Mouse (Mus musculus) MEL (cell line): ENCODE results near the gene Gm20388.

Source experiments
- MEF2A ChIP-seq: IDR thresholded peaks from 2 replicates; pipeline ENCODE4 v1.6.1; 2014; ENCODE audit warnings: low read depth, mild to moderate bottlenecking, inconsistent platforms, low read length, improper control_type of control experiment; ENCODE audit not compliant: poor library complexity, insufficient replicate concordance, severe bottlenecking; ENCODE audit errors: extremely low read depth
- SIN3A ChIP-seq: IDR thresholded peaks from 2 replicates; pipeline ENCODE4 v1.6.1; 2012; ENCODE audit warnings: low read length, improper control_type of control experiment, inconsistent platforms
- ZC3H11A ChIP-seq: IDR thresholded peaks from 2 replicates; pipeline ENCODE4 v1.6.1; 2012; ENCODE audit warnings: low read depth, mild to moderate bottlenecking, inconsistent platforms, low read length, improper control_type of control experiment

- TF ChIP-seq MEF2A (no peak), ZC3H11A (no peak), SIN3A (no peak)
Measured at GRCm38 (mm10) chr8:123777319-123777718, 3866.7 kb downstream of the Gm20388 start.
